Mouse (Mus musculus) embryonic fibroblast, embryonic 13.5 days (primary cell): ENCODE data around the gene Tenm2.

ENCODE experiments used
- CTCF ChIP-seq: IDR thresholded peaks from 2 replicates; pipeline ENCODE4 v1.5.1; 2011; ENCODE audit warnings: mild to moderate bottlenecking, control low read depth, low read length, moderate library complexity, borderline replicate concordance; ENCODE audit not compliant: insufficient read depth
- POLR2A ChIP-seq: IDR thresholded peaks from 2 replicates; pipeline ENCODE4 v1.6.1; 2011; ENCODE audit warnings: low read depth, mild to moderate bottlenecking, control low read depth, low read length, moderate library complexity

DNA sequence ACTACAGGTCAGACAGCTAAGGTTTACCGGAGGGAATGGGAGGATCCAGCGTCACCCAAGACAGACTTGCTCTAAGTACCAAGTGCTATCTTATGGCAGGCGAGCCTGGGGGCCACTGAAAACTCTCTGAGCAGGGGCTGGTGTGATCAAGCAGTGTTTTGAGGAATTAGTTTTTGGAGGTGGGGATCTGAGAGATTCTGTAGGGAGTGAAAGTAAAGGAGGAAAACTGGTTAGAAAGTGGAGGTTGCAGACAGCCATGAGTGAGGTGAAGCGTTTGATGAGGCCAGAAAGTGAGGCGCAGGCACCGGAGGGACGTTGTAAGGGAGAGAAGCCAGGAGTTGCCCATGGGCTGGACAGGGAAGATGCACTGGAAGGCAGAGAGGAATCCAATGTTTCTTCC is 1063.8 kb downstream of the Tenm2 start:
- TF ChIP-seq POLR2A (no peak), CTCF (no peak)
